Mouse (Mus musculus) stomach, embryonic 14.5 days (tissue): ENCODE measurements around the gene Cbl. TPM values are rescaled to one million over a fixed set of nuclear protein-coding genes. Genes with fewer than 3 reads are reported as not detected.

Experiments
- ATAC-seq: fragments of 200-750 bp; cut with Nextera tagmentation; 2 replicates; pipeline ENCODE4 v1.8.0; 2017; ENCODE audit warnings: low read depth, moderate TSS enrichment; ENCODE audit not compliant: insufficient number of reproducible peaks, insufficient read depth, low FRiP score
- H3K27ac ChIP-seq: fragments of 300-500 bp; sonication (generic); 2 replicates; pipeline ENCODE4 v1.5.1; 2014; ENCODE audit warnings: mild to moderate bottlenecking, low read length, moderate library complexity, mixed read lengths
- H3K27me3 ChIP-seq: fragments of 300-500 bp; sonication (generic); 2 replicates; pipeline ENCODE4 v1.6.1; 2014; ENCODE audit warnings: low read length, control low read depth, mixed read lengths; ENCODE audit not compliant: control insufficient read depth, insufficient read depth
- H3K36me3 ChIP-seq: fragments of 300-500 bp; sonication (generic); 2 replicates; pipeline ENCODE4 v1.6.1; 2014; ENCODE audit warnings: mild to moderate bottlenecking, control low read depth, low read length, moderate library complexity, mixed read lengths; ENCODE audit not compliant: control insufficient read depth, insufficient read depth
- H3K4me1 ChIP-seq: fragments of 300-500 bp; sonication (generic); 2 replicates; pipeline ENCODE4 v1.6.1; 2014; ENCODE audit warnings: low read length, control low read depth, mixed read lengths; ENCODE audit not compliant: control insufficient read depth, insufficient read depth
- H3K4me2 ChIP-seq: fragments of 300-500 bp; sonication (generic); replicated peaks from 2 replicates; pipeline ENCODE4 v1.6.1; 2014; ENCODE audit warnings: low read depth, low read length, control low read depth
- H3K4me3 ChIP-seq: fragments of 300-500 bp; sonication (generic); 2 replicates; pipeline ENCODE4 v1.5.1; 2014; ENCODE audit warnings: low read depth, low read length, control low read depth
- H3K9ac ChIP-seq: fragments of 300-500 bp; sonication (generic); replicated peaks from 2 replicates; pipeline ENCODE4 v1.6.1; 2014; ENCODE audit warnings: low read depth, mild to moderate bottlenecking, control low read depth, low read length, moderate library complexity, mixed read lengths
- H3K9me3 ChIP-seq: fragments of 300-500 bp; sonication (generic); 2 replicates; pipeline ENCODE4 v1.6.1; 2016; ENCODE audit warnings: low read depth, low read length, control low read depth; ENCODE audit not compliant: control insufficient read depth
- WGBS: fragments of 180-500 bp; shearing (Covaris S2); extraction: QIAGEN DNeasy Blood & Tissue Kit; methylation state at CpG from one replicate; pipeline ENCODE4 v1.1.7; 2014; 5-methylcytosine and 5-hydroxymethylcytosine counted together
- polyA plus RNA-seq: library from polyadenylated mRNA; unstranded; fragments of >200 nt; fragmentation: Nextera tagmentation; extraction: Ambion mirVana; gene quantifications from 2 replicates; pipeline ENCODE4 v1.2.1, GENCODE M21; 2014

Gene Cbl
- polyA plus RNA-seq, 1 experiment from 2014 or later, result 19.9 TPM

DNA sequence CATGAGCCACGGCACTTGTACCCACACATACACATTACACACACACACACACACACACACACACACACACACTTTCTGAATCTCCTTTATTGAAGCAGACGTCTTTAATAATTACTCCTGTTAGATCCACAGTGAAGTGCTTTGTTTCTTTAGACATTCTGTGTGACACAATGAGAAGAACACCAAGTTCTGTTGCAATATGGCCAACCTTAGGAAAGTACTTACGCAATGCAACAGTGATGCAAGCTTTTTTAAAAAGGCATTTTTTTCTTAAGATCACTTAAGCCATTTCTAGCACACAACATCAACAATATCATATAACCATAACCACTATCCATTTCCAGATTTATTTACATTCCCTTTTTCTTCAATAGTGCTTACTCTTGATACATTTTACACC, 42.7 kb downstream of the Cbl start:
- 74% methylated on average over 3 of the region's 3 CpGs for WGBS
- H3K4me3 ChIP-seq, result no peak overlapping the region
- no peak overlapping the region for H3K4me2 ChIP-seq
- H3K27ac ChIP-seq, result no peak overlapping the region
- no peaks in the 10 kb centered on the region for H3K4me1 ChIP-seq
- H3K9ac ChIP-seq, result no peak overlapping the region
- H3K36me3 ChIP-seq, result no peaks in the 10 kb centered on the region; the same call in 1 of the 2 replicates
- no peaks in the 10 kb centered on the region for H3K9me3 ChIP-seq
- no peaks in the 10 kb centered on the region for H3K27me3 ChIP-seq
- ATAC-seq, result no peak

DNA sequence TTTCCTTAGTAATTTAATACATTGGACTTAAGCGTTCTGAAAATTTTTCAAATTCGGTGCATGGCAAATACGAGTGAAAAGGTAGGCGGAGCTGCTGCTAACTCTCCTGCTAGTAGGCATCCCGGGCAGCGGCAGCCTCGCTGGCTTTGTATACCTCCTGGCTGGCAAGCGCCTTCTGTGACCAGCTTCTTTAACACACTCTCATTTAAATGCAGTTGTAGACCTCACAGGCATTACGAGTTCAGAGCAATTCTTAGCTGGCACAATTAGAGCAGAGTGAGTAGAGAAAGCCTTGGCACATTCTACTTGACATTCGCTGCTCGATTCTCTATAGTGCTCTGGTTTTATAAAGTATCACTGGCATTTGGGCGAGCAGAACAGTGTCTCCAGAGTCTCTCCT, 45.6 kb downstream of the Cbl start:
- no peaks in the 10 kb centered on the region for H3K9me3 ChIP-seq
- H3K36me3 ChIP-seq, result no peaks in the 10 kb centered on the region; the same call in 1 of the 2 replicates
- no peak overlapping the region for H3K4me3 ChIP-seq
- H3K4me1 ChIP-seq, result no peaks in the 10 kb centered on the region
- 81% methylated on average over 12 of the region's 12 CpGs for WGBS
- H3K27me3 ChIP-seq, result no peaks in the 10 kb centered on the region
- no peak overlapping the region for H3K9ac ChIP-seq
- no peak for ATAC-seq
- no peak overlapping the region for H3K27ac ChIP-seq
- H3K4me2 ChIP-seq, result no peak overlapping the region

DNA sequence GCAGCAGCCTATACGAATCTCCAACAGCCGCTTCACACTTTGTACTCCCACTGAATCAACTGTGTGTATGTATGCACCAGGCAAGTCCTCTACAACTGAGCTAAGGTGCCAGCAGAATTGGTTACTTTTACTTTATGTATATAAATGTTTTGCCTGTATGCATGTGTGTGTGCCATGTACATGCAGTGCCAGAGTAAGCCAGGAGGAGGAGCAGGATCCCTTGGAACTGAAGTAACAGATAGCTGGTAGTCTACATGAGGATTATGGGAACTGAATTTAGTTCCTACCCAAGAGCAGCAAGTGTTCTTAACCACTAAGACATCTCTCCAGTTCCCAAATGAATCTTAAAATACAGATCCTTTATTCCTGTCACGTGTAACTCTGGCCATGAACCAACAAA, 51.6 kb downstream of the Cbl start:
- Histone ChIP-seq H3K4me1 (no peaks in the 10 kb centered on the region), H3K36me3 (no peaks in the 10 kb centered on the region), H3K9me3 (no peaks in the 10 kb centered on the region), H3K4me2 (no peak overlapping the region), H3K27me3 (no peaks in the 10 kb centered on the region), H3K27ac (no peak overlapping the region), H3K4me3 (no peak overlapping the region), H3K9ac (no peak overlapping the region)
- WGBS, result 87% methylated on average over 3 of the region's 3 CpGs
- no peak for ATAC-seq

GRCm38 (mm10) chr9:44181537-44181936, 52.3 kb downstream of the Cbl start:
- 75% methylated on average over 5 of the region's 5 CpGs for WGBS

GRCm38 (mm10) chr9:44178811-44179210, 55.0 kb downstream of the Cbl start:
- no peak overlapping the region for H3K9ac ChIP-seq
- ATAC-seq, result no peak
- WGBS, result 95% methylated on average over 12 of the region's 12 CpGs
- H3K9me3 ChIP-seq, result no peaks in the 10 kb centered on the region
- no peaks in the 10 kb centered on the region for H3K36me3 ChIP-seq
- H3K4me3 ChIP-seq, result no peak overlapping the region
- H3K27me3 ChIP-seq, result no peaks in the 10 kb centered on the region
- no peak overlapping the region for H3K27ac ChIP-seq
- peaks cover 7% of the 10 kb centered on the region; the same call in 1 of the 2 replicates for H3K4me1 ChIP-seq
- H3K4me2 ChIP-seq, result no peak overlapping the region

More at GRCm38 (mm10) chr9:44181537-44181936, 52.3 kb downstream of the Cbl start:
- no peak overlapping the region for H3K9ac ChIP-seq
- H3K4me1 ChIP-seq, result no peaks in the 10 kb centered on the region
- no peaks in the 10 kb centered on the region for H3K36me3 ChIP-seq
- no peaks in the 10 kb centered on the region for H3K9me3 ChIP-seq
- H3K27ac ChIP-seq, result no peak overlapping the region
- H3K4me3 ChIP-seq, result no peak overlapping the region
- ATAC-seq, result no peak
- H3K27me3 ChIP-seq, result no peaks in the 10 kb centered on the region
- no peak overlapping the region for H3K4me2 ChIP-seq

DNA sequence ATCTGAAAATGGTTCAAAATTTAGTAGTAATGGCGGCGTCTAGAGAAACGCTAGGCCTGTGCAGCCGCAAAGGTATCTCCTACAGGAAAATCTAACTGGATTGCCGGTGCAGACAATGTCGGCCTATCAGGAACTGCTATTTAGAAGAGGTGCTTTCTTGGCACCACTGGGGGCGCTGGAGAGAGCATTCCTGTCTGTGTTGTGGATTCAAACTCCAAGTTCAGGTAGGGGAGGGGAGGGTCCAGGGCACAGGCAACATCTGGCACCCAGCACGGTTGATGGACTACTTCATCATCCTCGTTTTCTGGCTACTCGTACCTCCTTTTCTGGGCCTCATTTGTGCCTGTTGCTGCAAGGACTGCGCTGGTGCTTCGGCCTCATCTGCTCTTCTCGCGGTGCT, 55.5 kb downstream of the Cbl start:
- H3K4me3 ChIP-seq, result no peak overlapping the region
- no peaks in the 10 kb centered on the region for H3K27me3 ChIP-seq
- H3K4me2 ChIP-seq, result no peak overlapping the region
- peaks cover 7% of the 10 kb centered on the region; the same call in 1 of the 2 replicates for H3K4me1 ChIP-seq
- no peaks in the 10 kb centered on the region for H3K9me3 ChIP-seq
- WGBS, result 80% methylated on average over 14 of the region's 14 CpGs
- no peak overlapping the region for H3K27ac ChIP-seq
- no peaks in the 10 kb centered on the region for H3K36me3 ChIP-seq
- no peak overlapping the region for H3K9ac ChIP-seq
- ATAC-seq, result no peak

DNA sequence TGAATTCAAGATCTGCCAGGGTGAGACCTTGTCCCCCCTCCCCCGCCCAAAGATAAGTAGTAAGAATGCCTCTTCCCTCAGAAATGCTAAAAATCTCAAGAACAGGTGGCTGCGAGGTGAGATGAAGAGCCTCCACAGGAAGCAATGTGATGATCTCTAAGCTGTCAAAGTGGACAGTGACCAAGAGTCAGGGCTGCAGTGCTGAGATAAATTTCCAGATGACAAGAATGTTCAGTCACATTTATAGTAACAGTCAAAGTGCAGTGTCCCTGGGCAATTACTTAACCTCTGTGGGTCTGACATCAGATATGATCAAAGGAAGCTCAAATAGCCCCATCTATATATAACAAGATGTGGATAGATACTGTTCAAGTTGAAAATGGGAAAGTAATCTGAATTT, 56.4 kb downstream of the Cbl start:
- H3K4me3 ChIP-seq, result no peak overlapping the region
- H3K9ac ChIP-seq, result no peak overlapping the region
- whole genome bisulfite sequencing, result 77% methylated on average over 2 of the region's 2 CpGs
- H3K27me3 ChIP-seq, result no peaks in the 10 kb centered on the region
- H3K4me1 ChIP-seq, result peaks cover 7% of the 10 kb centered on the region; the same call in 1 of the 2 replicates
- no peaks in the 10 kb centered on the region for H3K9me3 ChIP-seq
- peaks cover 6% of the 10 kb centered on the region for H3K36me3 ChIP-seq
- no peak overlapping the region for H3K4me2 ChIP-seq
- ATAC-seq, result no peak
- H3K27ac ChIP-seq, result no peak overlapping the region

GRCm38 (mm10) chr9:44175957-44176356, 57.9 kb downstream of the Cbl start:
- peaks cover 9% of the 10 kb centered on the region for H3K36me3 ChIP-seq
- H3K4me1 ChIP-seq, result peaks cover 7% of the 10 kb centered on the region; the same call in 1 of the 2 replicates
- ATAC-seq, result no peak
- H3K9me3 ChIP-seq, result no peaks in the 10 kb centered on the region
- 89% methylated on average over 1 of the region's 1 CpGs for WGBS
- H3K9ac ChIP-seq, result no peak overlapping the region
- no peaks in the 10 kb centered on the region for H3K27me3 ChIP-seq
- no peak overlapping the region for H3K27ac ChIP-seq
- no peak overlapping the region for H3K4me2 ChIP-seq
- no peak overlapping the region for H3K4me3 ChIP-seq

DNA sequence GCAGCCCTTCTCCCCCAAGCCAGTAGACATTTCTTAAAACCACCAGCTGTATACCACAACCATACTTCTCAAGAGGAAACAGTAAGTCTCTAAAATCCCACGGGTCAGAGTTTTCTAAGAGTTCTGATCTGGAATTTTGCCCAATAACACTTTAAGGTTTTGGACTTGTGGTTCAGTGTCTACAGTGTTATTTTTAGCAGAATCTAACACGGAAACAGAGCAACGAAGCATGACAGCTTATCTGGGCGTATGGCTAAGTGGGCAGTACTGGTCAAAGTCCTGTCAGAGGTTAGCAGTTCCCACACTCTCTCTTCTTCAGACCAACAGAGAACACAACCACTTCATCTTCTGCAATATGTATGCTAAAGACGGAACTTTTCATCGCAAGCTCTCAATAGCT, 58.3 kb downstream of the Cbl start:
- H3K4me2 ChIP-seq, result no peak overlapping the region
- WGBS, result 48% methylated on average over 6 of the region's 6 CpGs
- no peaks in the 10 kb centered on the region for H3K9me3 ChIP-seq
- H3K4me1 ChIP-seq, result peaks cover 7% of the 10 kb centered on the region; the same call in 1 of the 2 replicates
- no peak overlapping the region for H3K9ac ChIP-seq
- ATAC-seq, result no peak
- H3K27ac ChIP-seq, result no peak overlapping the region
- no peaks in the 10 kb centered on the region for H3K27me3 ChIP-seq
- no peak overlapping the region for H3K4me3 ChIP-seq
- peaks cover 9% of the 10 kb centered on the region for H3K36me3 ChIP-seq
